Mouse (Mus musculus): ENCODE results near the gene Xpnpep1.

GRCm38 (mm10) chr19:53008020-53008705 lies 31.9 kb downstream of the Xpnpep1 start:
- TF ChIP-seq CTCF (IDR thresholded peaks at IDR 0.05; ENCODE audit: low read depth) (peak; percentile 90), EP300 (optimal IDR thresholded peaks at IDR 0.05) (no peak)

All from stomach, postnatal 0 days (tissue).